Mouse (Mus musculus): Measurements from ENCODE around the gene Acad10.
"Not testable (repeated sequence)": the region's sequence is repeated elsewhere in the genome, so short reads cannot be mapped to it uniquely, and the experiment has no call there.

Acad10 gene

DNA sequence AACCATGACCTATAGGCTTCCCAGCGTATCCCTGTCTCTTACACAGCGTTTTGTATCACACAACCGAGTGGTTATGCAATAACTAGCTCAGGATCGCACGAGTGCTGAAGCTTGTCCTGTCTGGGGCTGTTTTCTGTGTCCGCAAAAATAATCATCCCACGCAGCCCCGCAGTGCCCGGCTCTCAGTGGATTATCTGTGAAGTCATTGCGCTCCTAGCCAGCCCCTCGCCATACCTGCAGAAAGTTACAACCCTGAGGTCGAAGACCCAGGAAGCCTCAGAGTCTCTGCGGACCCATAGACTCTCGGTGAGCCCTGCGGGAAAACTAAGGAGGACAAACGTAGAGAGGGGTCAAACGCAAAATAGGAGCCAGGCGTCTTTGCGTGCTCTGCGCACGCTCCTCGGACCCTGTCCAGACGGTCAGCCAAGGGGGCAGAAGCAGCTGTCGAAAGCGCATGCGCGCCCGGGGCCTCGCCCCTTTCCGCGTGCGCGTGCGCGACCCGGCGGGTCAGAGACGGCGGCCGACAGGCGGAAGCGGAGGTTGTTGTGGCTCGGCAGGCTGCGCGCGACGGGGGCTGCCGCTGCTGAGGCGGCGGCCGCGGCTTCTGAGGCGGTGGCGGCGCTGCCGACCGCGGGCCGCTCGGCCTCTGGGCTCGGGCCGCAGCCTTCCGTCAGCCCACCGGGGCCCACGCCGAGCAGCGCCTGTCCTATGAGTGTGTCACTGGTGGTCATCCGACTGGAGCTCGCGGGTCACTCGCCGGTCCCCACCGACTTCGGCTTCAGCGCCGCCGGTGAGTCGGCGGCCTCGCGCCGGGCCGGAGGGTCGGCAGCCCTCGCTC lies at the start of gene Acad10, which contains the start of gene Brap:
TSS of gene Acad10 (minus strand) at position 456 of the 838 bp plus-strand sequence.
TSS of gene Brap (plus strand) at position 505 of the 838 bp plus-strand sequence.
- DNase-seq (ENCODE audit: low spot score), result peak; percentile 74

DNA sequence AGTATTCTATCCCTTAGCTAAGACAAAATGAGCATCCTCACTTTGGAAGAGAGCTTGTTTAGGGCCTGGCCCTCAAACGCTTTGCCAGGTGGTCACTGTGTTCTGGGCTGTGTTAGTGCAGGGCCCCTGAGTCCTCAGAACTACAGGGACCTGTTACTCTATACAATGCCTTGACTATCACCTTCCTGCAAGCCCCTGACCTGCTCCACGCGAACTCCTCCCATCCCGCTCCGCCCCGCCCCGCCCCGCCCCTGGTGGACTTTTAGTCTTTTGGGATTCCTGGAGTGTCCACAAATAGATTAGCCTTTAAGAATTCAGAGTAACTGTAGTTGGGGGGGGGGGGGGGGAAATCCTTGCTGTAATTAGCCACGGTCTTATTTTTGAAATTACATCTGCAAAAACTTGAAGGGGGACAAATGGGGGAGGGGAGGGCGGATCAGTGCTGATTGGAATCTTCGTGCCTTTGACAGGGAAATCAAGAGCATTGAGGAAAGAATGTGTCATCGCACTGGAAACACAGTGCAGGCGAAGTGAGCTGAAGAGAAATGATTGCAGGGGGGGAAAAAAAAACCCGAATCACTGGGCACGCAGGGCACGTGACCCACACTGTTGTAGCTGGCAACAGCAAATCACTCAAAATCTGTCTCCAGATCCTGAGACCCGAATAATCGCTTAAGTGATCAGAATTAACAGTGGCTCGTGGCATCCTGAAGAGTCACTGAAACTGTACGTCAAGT lies 44.4 kb upstream of the Acad10 start:
- DNase-seq (ENCODE audit: low spot score), result no peak

DNA sequence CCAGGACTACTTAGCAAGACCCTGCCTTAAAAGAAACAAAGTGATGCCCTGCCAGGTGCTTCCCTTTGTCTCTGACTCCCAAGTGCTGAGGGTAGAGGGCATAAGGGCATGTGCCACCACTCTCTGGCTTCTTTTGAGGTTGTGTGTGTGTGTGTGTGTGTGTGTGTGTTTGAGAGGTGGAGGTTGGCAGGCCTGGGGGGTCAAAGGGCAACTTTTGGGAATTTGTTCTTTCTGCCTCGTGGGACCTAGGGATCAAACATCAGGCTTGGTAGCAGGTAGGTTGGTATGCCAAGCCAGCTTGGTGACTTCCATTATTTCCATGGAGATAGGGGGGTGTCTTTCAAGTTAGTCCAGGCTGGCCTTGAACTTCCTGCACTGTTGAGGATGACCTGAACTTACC lies 43.0 kb upstream of the Acad10 start:
- DNase-seq (ENCODE audit: low spot score), result no peak

DNA sequence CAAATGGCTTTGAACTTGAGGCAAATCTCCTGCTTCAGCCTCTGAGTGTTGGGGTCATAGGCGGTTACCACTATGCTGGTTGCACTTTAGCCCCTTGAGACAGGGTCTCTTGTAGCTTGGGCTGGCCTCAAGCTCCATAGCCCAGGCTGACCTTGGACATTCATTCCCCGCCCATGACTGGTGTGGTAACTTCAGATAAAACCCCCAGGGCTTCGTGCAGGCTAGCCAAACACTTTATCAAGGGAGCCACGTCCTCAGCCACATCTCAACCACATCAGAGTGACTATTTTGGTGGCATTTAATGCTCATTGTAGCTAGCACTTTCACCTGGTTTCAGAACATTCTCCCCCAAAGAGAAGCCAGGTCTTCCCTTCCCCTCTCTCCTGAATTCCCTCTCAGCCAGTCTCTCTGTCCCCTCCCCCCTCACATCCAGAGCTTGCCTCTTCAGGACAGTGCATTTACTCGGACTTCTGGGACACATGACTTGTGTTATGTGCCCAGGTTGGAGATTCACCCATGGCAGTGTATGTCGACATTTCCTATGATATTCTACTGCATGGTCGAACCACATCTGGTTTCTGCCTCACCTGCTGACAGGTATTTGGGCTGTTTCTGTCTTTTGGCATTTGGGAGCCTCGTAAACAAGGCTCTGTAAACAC lies 40.9 kb upstream of the Acad10 start:
- no peak for DNase-seq (ENCODE audit: low spot score)

DNA sequence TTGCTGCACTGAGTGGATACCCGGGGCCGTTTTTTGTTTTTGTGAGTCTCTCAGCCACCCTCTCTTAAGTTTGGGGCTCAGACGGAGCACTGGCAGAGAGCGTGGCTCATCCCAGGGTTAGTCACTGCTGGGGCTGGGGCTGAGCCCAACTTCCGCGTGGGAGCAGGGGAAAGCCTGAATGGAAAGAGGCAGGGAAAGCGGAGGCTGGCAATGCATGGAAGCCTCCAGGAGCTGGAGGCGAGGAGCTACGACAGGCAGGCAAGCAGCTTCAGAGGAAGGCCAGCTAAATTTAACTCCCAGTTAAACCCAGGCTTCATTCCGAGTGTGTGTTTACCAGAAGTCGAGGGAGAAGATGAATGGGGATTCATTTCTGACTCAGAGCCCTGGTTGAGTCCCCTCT lies 40.2 kb upstream of the Acad10 start:
- no peak for DNase-seq (ENCODE audit: low spot score)

DNA sequence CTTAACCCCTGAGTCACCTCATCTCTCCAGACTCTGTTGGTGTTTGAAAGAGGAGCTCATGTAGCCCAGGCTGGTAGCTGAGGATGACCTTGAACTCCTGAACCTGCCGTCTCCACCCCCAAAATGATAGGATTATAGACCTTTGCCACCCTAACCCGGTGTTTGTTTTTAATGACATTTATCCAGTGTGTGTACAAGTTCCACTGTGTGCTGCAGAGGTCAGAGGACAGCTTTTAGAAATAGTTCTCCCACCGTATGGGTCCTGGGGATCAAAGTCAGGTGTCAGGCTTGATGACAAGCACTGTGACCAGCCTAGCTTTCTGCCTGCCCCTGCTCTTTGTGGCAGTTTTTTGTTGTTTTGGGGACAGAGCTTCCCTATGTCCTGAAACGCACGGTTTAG lies 39.6 kb upstream of the Acad10 start:
- DNase-seq (ENCODE audit: low spot score), result no peak

DNA sequence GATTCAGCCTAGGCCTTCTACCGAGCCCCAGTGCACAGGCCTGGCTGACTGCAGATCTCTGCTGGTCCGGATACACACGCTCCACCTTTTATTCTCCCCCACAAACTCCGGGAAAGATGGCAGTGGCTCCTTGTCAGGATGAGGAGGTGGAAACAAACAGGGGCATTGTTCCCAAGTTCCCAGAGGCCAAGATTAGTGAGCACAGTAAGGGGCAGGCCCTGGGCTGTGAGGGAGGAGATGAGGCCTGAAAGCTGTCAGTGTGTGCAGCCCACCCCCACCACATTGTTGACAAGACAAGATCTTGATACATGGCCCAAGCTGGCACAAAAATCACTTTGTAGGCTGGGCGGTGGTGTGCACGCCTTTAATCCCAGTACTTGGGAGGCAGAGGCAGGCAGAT lies 36.4 kb upstream of the Acad10 start:
- no peak for DNase-seq (ENCODE audit: low spot score)

DNA sequence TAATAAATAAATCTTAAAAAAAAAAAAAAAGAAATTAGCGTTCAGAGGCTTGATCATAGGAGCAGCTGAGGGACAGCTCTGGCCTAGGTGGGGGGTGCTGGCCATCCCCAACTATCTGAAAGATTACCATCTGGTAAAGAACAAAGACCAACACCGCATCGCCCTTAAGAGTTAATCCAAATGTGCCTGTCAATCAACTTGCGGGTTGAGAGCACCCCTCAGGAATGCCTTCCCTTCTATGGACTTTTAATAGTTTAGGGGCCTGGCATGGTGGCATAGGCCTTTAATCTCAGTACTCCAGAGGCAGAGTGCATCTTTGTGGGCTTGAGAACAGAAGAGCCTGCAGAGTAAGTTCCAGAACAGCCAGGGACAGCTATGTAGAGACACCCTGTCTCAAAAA lies 32.6 kb upstream of the Acad10 start:
- DNase-seq (ENCODE audit: low spot score), result no peak

DNA sequence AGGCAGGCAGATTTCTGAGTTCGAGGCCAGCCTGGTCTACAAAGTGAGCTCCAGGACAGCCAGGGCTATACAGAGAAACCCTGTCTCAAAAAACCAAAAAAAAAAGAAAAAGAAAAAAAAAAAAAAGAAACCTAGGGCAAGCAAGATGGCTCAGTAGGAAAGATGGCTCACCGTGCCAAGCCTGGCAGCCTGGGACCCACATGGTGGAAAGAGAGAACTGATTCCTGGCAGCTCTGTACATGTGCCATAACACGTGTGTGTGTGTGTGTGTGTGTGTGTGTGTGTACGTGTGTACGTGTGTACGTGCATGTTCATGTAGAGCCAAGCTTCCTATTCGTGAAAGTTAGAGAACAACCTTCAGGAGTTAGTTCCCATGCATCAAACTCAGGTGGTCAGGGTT lies 31.1 kb upstream of the Acad10 start:
- not testable (repeated sequence) for DNase-seq (ENCODE audit: low spot score)

DNA sequence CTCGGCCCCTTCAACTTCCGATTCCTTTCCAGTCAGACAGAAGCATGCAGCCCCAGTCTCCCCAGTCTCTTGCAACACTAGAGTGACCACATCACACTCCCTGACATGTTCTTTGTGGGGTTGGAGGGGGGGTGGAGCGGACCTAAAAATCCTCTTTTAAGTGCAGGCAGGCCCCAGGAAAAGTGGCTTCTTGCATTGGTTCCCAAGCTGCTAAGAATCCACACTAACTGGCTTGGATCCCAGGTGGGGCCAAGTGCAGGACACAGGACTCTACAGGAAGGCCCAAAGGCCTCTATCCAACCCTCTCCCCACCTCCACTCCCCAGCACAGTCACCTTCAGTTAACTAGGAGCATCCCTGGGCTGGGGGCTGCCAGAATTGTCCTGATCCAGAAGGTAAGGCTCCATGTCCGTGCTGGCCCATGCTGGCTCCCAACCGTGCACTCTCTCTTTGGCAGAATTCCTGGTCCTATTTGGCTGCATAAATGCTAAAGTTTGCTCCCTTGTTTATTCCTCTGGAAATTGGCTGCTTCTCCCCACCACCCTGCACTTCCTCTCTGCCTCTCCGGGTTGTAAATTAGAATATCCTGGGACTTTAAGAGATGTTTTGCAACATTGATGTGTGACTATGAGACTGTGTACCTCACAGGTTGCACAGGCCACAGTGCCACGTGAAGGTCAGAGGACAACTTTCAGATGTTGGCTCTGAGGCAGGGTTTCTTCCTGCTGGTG lies 30.3 kb upstream of the Acad10 start:
- no peak for DNase-seq (ENCODE audit: low spot score)

DNA sequence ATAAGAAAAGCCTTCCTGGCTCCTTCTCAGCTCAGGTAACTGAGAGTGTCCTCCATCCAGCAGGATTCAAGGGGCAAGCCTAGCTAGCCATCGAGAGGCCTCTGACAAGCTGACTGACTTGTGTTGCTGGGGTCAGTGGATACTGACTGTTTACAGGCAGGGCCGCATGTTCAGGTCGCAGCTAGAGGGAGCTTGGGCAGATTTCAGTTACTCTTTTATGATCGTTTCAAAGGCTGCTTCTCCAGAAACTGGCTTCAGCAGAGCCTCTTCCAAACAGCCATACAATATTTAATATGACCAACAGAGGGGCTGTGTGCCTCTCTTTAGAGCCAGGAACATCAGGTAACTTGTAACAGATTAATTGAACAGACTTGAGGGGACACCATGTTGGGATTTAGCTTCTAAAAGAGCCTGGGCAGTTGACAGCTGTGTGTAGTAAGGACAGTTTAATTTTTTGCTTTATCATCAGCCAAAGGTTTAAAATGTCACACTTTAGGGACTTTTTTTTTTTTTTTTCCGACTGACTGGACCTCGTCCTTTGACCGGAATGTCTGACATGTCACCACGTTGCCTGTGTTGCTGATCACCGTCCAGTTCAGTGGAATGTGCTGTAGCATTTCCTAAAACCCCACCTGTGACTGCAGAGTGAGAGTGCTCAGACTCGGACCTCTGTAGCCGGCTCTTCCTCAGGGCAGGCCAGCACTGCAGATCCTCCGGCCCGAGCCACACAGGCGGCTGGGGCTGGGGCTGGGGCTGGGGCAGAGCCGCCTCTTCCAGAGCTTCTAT lies 26.0 kb upstream of the Acad10 start:
- no peak for DNase-seq (ENCODE audit: low spot score)

DNA sequence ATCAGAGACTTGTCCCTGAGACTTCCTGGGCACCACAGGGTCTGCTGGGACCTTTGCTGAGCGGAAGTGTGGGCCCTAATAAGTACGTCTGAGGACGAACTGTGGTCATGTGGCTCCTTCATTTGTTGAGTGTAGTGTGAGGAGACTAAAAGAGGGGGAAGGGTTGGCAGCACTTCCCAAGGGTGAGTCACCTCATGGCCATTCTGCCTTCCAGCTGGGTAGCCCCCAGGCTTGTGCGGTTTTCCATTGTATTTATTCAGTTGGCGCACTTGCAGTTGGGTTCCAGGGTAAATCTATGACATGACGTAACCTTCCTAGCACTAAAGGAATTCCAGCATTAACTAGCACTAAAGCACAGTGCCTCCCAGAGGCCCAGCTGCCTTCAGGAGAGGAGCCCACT lies 25.2 kb upstream of the Acad10 start:
- DNase-seq (ENCODE audit: low spot score), result no peak

DNA sequence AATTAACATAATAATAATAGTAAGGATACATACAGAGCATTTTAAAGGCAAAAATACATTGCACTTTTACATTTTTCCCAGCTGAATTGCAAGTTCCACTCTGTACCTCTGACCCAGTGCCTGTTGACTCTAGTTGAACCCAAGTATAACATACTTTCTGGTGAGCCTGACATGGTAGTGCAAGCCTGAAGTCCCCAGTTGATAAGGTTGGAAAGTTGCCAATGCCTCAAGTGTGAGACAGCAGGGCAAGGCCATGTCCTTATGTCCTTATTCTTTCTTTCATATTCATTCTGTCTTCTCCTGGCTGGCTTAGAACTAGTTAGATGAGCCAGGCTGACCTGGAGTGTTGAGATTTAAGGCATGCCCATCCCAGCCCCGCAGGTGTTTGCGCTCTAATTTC lies 21.9 kb upstream of the Acad10 start:
- DNase-seq (ENCODE audit: low spot score), result no peak

DNA sequence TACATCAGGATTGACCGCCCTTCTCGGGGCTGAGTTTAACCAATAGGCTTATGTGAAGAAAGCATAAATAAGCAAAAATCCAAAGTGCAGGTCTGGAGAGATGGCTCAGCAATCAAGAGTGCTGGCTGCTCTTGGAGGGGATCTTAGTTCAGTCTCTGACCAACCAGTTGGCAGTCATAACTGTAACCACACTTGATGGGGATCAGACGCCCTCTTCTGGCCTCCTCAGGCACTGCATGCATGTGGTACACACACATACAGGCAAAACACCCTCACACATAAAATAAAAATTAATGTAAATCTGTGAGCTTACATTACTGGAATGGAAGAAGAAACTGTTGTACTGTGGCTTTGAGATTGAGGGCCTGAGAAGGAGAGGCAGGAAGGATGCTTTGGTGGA lies 10.1 kb upstream of the Acad10 start:
- DNase-seq (ENCODE audit: low spot score), result no peak

DNA sequence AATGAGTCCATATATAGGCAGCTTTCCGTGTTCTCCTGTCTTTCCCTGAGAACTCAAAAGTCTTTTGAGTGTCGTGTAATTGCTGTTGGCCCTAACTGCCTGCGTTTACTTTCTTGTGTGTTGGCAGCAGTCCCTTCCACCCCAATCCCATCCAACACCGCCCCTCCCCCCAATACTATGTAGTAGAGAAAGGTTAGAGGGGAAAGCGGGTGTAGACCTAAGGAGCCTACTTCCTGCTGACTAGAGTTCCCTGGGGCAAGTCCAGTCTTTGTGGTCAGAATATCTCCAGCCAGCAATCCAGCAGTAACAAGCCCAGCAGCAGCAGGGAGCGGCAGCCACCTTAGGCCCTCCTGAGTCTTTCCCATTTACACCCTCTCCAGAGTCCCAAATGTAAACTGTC lies 8.1 kb upstream of the Acad10 start:
- no peak for DNase-seq (ENCODE audit: low spot score)

DNA sequence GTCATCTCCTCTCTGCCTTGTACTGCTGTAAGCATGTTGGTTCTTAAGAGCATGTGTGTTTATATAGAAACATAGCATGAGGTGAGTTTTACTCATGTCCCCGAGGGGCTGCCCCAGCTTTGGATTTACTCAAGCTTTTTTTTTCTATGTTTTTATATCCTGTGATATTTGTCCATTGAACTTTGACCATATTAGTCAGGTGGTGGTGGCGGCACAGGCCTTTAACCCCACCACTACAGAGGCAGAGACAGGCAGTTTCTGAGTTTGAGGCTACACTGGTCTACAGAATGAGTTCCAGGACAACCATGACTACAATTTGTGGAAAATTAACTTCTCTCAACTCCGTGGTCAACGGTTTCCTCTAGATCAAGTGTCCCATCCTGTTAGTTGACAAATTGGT lies 6.8 kb upstream of the Acad10 start:
- DNase-seq (ENCODE audit: low spot score), result no peak

DNA sequence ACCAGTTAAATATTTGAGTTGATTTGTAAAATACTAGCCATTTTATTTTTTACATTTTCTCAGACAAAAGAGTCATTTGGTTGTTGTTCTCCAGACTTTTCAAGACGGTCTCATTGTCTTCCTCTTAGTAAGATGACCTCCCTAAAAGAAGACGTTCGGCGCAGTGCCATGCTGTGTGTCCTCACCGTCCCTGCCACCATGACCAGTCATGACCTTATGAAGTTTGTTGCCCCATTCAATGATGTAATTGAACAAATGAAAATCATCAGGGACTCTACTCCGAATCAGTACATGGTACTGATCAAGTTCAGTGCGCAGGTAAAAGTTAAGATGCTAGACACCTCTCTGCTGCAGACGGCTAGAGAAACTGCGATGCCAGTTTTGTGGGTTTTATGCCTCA lies 4.7 kb upstream of the Acad10 start:
- no peak for DNase-seq (ENCODE audit: low spot score)

DNA sequence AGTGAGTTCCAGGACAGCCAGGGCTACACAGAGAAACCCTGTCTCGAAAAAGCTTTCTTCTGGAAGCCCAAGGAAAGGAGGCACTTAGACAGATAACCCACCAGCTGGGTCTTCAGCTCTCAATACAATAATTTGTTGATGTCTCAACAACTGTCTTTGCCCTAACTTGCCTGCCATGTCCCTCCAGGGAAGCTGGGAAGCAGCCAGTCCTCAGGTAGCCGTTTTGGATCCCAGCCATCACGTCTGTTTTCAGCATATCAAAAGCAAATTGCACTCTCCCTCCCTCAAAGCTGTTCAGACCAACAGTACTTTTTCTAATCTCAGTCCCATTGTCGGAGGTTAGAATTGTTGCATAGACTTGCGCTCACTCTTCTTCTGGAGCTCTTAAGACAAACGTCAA lies 3.8 kb upstream of the Acad10 start:
- DNase-seq (ENCODE audit: low spot score), result no peak

DNA sequence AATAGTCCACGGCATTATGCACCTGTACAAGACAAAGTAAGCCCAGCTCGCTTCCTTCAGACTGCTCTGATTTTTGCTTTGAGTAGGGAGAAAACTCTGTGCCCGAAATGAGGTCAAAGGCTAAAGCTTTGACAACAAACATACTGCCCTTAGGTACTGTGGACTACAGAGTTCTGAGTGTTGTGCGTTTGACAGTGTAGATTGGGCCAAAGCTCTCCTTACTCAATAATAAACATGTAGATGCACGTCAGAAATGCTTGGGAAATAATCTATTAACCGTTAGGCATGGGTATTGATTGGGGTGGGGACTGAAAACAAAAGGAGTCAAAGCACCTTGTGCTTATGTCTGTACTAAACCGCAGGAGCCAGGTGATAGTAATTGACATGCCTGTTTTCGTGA lies 3.1 kb upstream of the Acad10 start:
- DNase-seq (ENCODE audit: low spot score), result no peak

DNA sequence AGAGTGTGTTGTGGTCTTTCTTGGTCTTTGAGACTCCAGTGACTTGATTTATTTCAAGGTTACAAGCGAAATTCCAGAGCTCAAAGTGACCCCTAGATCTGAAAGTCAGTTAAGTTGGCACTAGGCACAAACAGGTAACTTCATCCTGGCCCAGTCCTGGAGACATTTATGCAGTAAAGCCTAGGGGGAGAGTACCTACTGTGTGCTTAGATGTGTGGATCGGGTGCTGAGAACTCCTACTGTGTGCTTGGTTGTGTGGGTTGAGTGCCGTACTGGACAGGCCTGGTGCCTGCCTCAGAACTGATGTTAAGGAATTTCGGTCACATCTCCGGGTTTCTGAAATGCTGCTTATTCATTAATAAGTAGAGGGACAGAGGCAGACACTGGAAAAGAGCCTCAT lies 1.2 kb upstream of the Acad10 start:
- no peak for DNase-seq (ENCODE audit: low spot score)

DNA sequence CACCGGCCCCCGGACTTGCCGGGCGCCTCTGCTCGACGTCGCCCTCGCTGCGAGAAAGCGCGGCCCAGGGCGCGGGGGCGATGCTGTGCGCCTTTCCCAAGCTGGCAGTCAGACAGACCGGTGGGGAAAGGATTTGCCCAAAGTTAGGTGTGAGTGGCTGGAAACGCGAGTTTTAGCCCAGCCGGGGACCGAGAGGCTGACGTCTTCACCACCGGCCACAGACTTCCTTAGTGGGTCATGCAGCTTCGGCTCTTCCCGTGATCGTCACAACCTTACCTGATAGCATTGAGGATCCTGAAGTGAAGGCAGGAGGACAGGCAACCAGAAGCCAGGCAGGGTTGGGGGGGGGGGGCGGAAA lies 562 bp upstream of the Acad10 start:
- no peak for DNase-seq (ENCODE audit: low spot score)

DNA sequence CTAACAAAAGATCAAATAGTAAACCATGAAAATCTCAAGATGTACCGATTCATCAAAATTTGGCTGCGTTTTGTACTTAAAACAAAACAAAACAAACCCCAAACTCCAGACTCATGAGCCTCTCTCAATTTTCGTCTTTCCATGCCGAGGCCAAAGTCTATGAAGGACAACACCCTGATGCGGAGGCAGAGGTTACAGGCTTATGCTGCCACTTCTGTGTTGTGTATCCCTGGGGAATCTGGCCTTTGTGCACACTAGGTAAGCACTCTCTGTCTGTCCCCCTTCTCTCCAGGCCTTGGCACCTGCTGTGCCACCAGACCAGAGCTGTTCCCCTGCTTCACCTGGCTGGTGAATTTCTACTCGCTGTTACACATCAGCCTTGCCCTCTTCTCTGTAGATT lies 2.7 kb downstream of the Acad10 start:
- not testable (repeated sequence) for DNase-seq (ENCODE audit: low spot score)
